Mouse (Mus musculus) heart, embryonic 11.5 days (tissue): ENCODE results near the gene Rbpms2. TPM values are rescaled to one million over a fixed set of nuclear protein-coding genes. Genes with fewer than 3 reads are reported as not detected.
"Not testable (repeated sequence)": the region's sequence is repeated elsewhere in the genome, so short reads cannot be mapped to it uniquely, and the experiment has no call there.

Experiments
- ATAC-seq: fragments of 200-750 bp; cut with Nextera tagmentation; replicated peaks from 2 replicates; pipeline ENCODE4 v1.8.0; 2017; ENCODE audit warnings: moderate library complexity; ENCODE audit not compliant: insufficient number of reproducible peaks, low FRiP score, low TSS enrichment
- H3K27ac ChIP-seq: fragments of 300-500 bp; sonication (generic); 2 replicates; pipeline ENCODE4 v1.5.1; 2014; ENCODE audit warnings: mild to moderate bottlenecking, low read depth, low read length
- H3K27me3 ChIP-seq: fragments of 300-500 bp; sonication (generic); 2 replicates; pipeline ENCODE4 v1.6.1; 2014; ENCODE audit warnings: mild to moderate bottlenecking, low read length, mixed read lengths; ENCODE audit not compliant: control insufficient read depth, insufficient read depth
- H3K36me3 ChIP-seq: fragments of 300-500 bp; sonication (generic); 2 replicates; pipeline ENCODE4 v1.6.1; 2014; ENCODE audit warnings: mild to moderate bottlenecking, low read length, moderate library complexity, mixed read lengths; ENCODE audit not compliant: control insufficient read depth, insufficient read depth
- H3K4me1 ChIP-seq: fragments of 300-500 bp; sonication (generic); 2 replicates; pipeline ENCODE4 v1.6.1; 2014; ENCODE audit warnings: low read length; ENCODE audit not compliant: control insufficient read depth, insufficient read depth
- H3K4me2 ChIP-seq: fragments of 300-500 bp; sonication (generic); 2 replicates; pipeline ENCODE4 v1.6.1; 2014; ENCODE audit warnings: mild to moderate bottlenecking, moderate library complexity
- H3K4me3 ChIP-seq: fragments of 300-500 bp; sonication (generic); 2 replicates; pipeline ENCODE4 v1.5.1; 2014; ENCODE audit warnings: low read depth, low read length
- H3K9ac ChIP-seq: fragments of 300-500 bp; sonication (generic); 2 replicates; pipeline ENCODE4 v1.6.1; 2014; ENCODE audit warnings: mild to moderate bottlenecking, low read depth, low read length, moderate library complexity
- H3K9me3 ChIP-seq: fragments of 300-500 bp; sonication (generic); replicated peaks from 2 replicates; pipeline ENCODE4 v1.6.1; 2016; ENCODE audit warnings: low read length; ENCODE audit not compliant: control insufficient read depth
- WGBS: fragments of 180-500 bp; shearing (Covaris S2); extraction: QIAGEN DNeasy Blood & Tissue Kit; methylation state at CpG from one replicate; pipeline ENCODE4 v1.1.7; 2014; ENCODE audit not compliant: insufficient replicate concordance; 5-methylcytosine and 5-hydroxymethylcytosine counted together
- polyA plus RNA-seq: library from polyadenylated mRNA; unstranded; fragments of >200 nt; fragmentation: Nextera tagmentation; extraction: Ambion mirVana; gene quantifications from 2 replicates; pipeline ENCODE4 v1.2.1, GENCODE M21; 2014

Gene Rbpms2
- polyA plus RNA-seq, 1 experiment from 2014 or later, result 154 TPM

DNA sequence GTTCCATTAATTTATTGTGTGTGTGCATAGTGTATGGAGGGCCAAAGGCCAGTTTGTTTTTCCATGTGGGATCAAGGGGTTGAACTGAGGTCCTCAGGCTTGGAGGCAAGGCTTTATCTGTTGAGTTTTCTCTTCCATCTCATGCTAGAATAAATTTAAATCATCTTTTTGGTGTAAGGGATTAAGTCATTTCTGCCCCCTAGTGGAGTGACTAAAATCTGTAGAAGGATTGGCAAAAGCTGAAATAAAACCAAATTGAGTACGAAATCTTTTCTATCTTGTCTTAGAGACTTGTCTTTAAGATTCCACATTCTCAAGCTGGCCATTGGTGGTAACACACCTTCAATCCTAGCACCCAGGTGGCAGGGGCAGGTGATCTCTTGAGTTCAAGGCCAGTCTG lies 53.5 kb downstream of the Rbpms2 start:
- Histone ChIP-seq H3K4me2 (no peak overlapping the region), H3K4me3 (no peak overlapping the region), H3K9me3 (no peaks in the 10 kb centered on the region), H3K9ac (no peak overlapping the region), H3K27me3 (no peaks in the 10 kb centered on the region), H3K4me1 (peaks cover 30% of the 10 kb centered on the region), H3K27ac (no peak overlapping the region), H3K36me3 (peaks cover 7% of the 10 kb centered on the region; the same call in 1 of the 2 replicates)
- WGBS, result 86% methylated on average over 1 of the region's 1 CpGs
- ATAC-seq, result no peak

DNA sequence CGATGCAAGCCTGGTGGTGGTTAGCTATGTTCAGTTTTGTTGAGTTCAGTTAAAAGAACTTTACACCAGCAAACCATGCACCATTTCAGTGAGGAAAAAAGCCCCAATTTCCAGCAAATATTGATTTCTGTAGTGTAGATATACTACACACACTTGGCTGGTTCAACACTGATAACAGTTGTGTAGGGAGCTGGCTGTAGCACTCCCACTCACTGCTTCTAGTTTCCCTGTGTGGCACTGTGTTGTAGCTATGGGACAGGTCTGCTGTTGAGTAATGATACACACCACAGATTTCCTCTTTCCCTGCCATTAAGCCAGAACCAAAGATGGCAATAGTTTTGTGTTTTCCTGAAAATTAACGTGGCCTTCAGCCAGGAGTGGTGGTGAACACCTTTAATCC lies 55.3 kb downstream of the Rbpms2 start:
- WGBS, result 85% methylated on average over 2 of the region's 2 CpGs
- ATAC-seq, result no peak

DNA sequence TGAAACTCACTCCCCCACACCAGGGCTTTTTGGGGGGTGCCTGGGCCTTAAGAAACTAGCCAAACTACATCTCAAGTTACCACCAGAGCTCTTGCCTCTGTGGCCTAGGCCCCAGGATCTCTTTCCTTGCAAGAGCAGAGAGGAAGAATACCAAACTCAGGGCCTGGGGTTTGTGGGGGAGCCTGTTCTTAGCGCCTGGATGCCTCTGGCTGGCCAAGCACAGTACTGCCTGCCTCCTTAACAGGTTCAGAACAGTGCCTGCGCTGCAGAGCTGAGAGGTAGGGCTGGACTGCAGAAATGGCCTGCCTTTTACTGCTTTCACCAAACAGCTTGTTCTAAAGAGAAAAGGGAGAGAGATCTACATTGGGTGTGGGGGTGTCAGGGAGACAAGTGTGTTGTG lies 60.4 kb downstream of the Rbpms2 start:
- not testable (repeated sequence) for H3K27me3 ChIP-seq, H3K9ac ChIP-seq, ATAC-seq, H3K27ac ChIP-seq, H3K4me2 ChIP-seq, H3K9me3 ChIP-seq, H3K4me3 ChIP-seq
- Histone ChIP-seq H3K4me1 (peaks cover 14% of the 10 kb centered on the region), H3K36me3 (peaks cover 23% of the 10 kb centered on the region)
- 88% methylated on average over 2 of the region's 2 CpGs for WGBS

More for the DNA sequence above, 55.3 kb downstream of the Rbpms2 start:
- Histone ChIP-seq H3K9ac (no peak overlapping the region), H3K9me3 (no peaks in the 10 kb centered on the region), H3K4me1 (peaks cover 14% of the 10 kb centered on the region), H3K27ac (no peak overlapping the region), H3K4me3 (no peak overlapping the region), H3K4me2 (no peak overlapping the region), H3K36me3 (peaks cover 14% of the 10 kb centered on the region), H3K27me3 (no peaks in the 10 kb centered on the region)

DNA sequence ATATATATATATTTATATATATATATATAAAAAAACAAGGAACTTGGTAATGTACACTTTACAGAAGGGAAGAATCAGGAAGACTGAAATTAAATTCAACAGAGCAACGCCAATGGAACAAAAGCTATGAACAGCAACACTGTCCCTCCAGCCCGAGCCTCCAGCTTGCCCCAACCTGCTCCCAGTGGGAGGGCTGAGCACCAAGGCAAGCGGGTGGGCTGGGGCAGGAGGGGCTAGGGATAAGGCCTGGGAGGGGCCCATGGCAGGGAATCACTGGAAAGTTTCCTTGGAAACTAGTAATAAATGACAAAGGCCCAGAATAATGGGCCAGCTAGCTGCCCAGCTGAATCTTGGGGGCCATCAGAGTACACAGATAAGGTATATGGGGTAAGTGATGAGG lies 63.0 kb downstream of the Rbpms2 start:
- peaks cover 21% of the 10 kb centered on the region for H3K4me1 ChIP-seq
- no peaks in the 10 kb centered on the region for H3K9me3 ChIP-seq
- no peak overlapping the region for H3K4me3 ChIP-seq
- no peaks in the 10 kb centered on the region for H3K27me3 ChIP-seq
- 0 out of 2 replicates have a peak overlapping the region, but pooled peaks have one; percentile 7 for H3K27ac ChIP-seq
- peaks cover 19% of the 10 kb centered on the region for H3K36me3 ChIP-seq
- no peak for ATAC-seq
- H3K9ac ChIP-seq, result no peak overlapping the region
- no peak overlapping the region for H3K4me2 ChIP-seq
- 64% methylated on average over 3 of the region's 3 CpGs for WGBS

DNA sequence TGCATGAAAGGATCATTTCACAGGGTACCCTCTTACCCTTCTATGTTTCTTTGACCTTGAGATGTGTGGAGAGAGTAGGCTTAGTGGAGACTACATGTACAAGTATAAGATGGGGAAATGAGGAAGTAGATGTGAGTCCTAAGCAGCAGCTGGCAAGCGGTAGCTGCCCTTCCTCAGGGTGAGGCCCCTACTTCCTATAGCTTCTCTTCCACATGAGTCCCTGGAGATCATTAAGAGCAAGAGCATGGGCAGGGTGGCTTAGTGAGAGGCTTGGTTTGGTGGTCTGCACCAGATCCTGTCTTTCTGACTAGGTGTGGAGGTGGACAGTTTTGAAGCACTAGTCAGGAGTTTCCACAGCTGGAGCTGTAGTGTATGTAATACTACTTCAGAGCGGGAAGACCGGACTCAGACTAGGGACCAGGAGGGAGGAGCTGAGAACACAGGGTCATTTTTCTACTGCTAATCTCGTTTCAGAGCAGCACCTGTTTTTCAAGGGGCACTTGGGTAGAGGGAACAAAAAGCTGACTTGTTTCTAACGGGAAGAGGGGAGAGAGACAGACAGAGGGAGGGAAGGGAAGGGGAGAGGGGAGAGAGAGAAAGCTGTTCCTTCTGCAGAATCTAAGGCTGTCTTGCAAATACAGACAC lies 63.6 kb downstream of the Rbpms2 start:
- Histone ChIP-seq H3K9ac (no peak overlapping the region), H3K27ac (peak overlapping the region; percentile 35), H3K4me1 (peaks cover 21% of the 10 kb centered on the region), H3K9me3 (no peaks in the 10 kb centered on the region), H3K4me3 (no peak overlapping the region), H3K36me3 (peaks cover 18% of the 10 kb centered on the region), H3K4me2 (no peak overlapping the region), H3K27me3 (no peaks in the 10 kb centered on the region)
- no peak for ATAC-seq
- WGBS, result 40% methylated on average over 5 of the region's 5 CpGs

DNA sequence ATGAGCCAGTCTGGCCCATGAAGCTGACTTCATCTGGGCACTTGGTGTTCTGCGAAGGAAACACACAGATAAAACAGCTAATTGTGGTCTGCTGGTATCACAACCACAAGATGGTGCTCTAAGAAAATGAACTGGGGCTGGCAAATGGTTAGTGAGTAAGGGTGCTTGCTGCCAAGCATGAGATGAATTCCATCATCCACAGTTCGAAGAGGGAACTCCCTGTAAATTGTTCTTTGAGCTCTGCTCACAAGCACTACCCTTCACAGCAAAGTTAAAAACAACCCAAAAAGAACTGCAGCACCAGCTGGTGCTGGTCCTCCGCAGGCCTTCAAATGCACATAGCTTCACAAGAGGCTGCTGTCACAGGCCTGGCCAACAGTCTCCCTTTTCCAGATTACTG lies 66.2 kb downstream of the Rbpms2 start:
- Histone ChIP-seq H3K4me3 (no peak overlapping the region), H3K27ac (no peak overlapping the region), H3K9me3 (no peaks in the 10 kb centered on the region), H3K4me1 (peaks cover 21% of the 10 kb centered on the region), H3K4me2 (no peak overlapping the region), H3K9ac (no peak overlapping the region), H3K27me3 (no peaks in the 10 kb centered on the region), H3K36me3 (peaks cover 13% of the 10 kb centered on the region)
- WGBS, result 70% methylated on average over 3 of the region's 3 CpGs
- ATAC-seq, result no peak

DNA sequence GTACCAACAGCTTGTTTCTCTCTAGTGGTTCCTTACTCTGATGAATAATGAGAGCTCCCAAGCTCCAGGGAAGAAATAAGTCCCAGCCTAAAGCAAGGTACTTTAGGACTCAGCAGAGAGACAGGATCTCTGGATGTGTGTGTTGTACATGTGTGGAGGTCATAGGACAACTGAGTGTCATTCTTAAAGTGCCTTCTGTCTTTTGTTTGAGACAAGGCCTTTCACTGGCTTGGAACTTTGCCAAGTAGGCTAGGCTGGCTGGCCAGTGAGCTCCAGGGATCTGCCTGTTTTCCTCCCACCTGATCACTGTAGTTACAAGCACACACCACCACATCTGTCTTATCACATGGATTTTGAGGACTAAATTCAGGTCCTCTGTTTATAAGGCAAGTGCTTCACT lies 66.9 kb downstream of the Rbpms2 start:
- no peaks in the 10 kb centered on the region for H3K27me3 ChIP-seq
- H3K4me2 ChIP-seq, result no peak overlapping the region
- H3K9me3 ChIP-seq, result no peaks in the 10 kb centered on the region
- no peak overlapping the region for H3K4me3 ChIP-seq
- peaks cover 21% of the 10 kb centered on the region for H3K4me1 ChIP-seq
- H3K36me3 ChIP-seq, result peaks cover 13% of the 10 kb centered on the region
- ATAC-seq, result no peak; the same call in 1 of the 2 replicates
- H3K27ac ChIP-seq, result no peak overlapping the region
- H3K9ac ChIP-seq, result no peak overlapping the region

DNA sequence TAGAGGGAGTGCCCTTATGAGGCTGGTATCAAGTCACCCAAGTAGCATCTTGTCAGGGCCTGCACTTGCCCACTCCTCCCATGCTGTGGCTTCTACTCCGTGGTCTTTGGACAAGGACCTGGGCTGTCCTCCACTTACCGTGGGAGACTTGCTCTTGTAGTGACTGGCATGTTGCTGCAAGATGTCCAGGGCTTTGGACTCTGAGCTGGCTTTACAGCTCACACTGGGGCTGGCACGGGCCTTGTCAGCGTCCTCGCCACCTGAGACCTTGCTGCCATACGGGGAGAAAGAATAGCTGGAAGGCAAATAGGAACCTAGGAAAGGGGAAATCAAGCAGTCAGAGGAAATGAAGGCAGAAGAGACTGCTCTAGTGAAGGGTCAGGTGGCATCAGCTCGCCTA lies 67.9 kb downstream of the Rbpms2 start:
- Histone ChIP-seq H3K4me2 (no peak overlapping the region), H3K4me1 (peaks cover 18% of the 10 kb centered on the region), H3K36me3 (peaks cover 13% of the 10 kb centered on the region), H3K9ac (no peak overlapping the region), H3K27me3 (no peaks in the 10 kb centered on the region), H3K27ac (no peak overlapping the region), H3K4me3 (no peak overlapping the region), H3K9me3 (no peaks in the 10 kb centered on the region)
- no peak for ATAC-seq
- 82% methylated on average over 7 of the region's 7 CpGs for WGBS

DNA sequence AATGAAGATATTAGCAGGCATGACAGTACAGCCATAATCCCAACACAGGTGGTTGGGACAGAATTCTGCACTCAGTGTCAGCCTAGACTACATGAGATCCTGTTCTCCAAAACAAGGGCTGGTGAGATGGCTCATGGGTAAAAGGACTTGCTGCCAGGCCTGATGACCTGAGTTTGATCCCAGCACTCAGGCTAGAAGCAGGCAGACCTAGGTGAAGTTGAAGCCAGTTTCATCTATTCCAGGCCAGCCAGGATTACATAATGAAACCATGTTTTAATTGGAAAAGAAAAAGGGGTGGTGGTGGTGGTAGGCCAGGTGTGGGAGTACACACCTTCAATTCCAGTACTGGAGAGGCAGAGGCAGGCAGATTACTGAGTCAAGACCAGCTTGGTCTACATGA lies 68.5 kb downstream of the Rbpms2 start:
- no peaks in the 10 kb centered on the region for H3K27me3 ChIP-seq
- no peak overlapping the region for H3K27ac ChIP-seq
- peaks cover 12% of the 10 kb centered on the region for H3K4me1 ChIP-seq
- H3K9me3 ChIP-seq, result no peaks in the 10 kb centered on the region
- no peak for ATAC-seq
- H3K36me3 ChIP-seq, result peaks cover 10% of the 10 kb centered on the region
- H3K4me2 ChIP-seq, result no peak overlapping the region
- no peak overlapping the region for H3K4me3 ChIP-seq
- no peak overlapping the region for H3K9ac ChIP-seq
